Mouse (Mus musculus) intestine, embryonic 15.5 days (tissue): Measurements from ENCODE around the gene Tyk2. TPM values are rescaled to one million over a fixed set of nuclear protein-coding genes. Genes with fewer than 3 reads are reported as not detected.

Experiments used
- ATAC-seq: fragments of 200-750 bp; cut with Nextera tagmentation; 2 replicates; pipeline ENCODE4 v1.8.0; 2017; ENCODE audit warnings: moderate TSS enrichment, moderate library complexity
- H3K27ac ChIP-seq: fragments of 300-500 bp; sonication (generic); 2 replicates; pipeline ENCODE4 v1.5.1; 2015; ENCODE audit warnings: mild to moderate bottlenecking, inconsistent platforms
- H3K27me3 ChIP-seq: fragments of 300-500 bp; sonication (generic); replicated peaks from 2 replicates; pipeline ENCODE4 v1.6.1; 2015; ENCODE audit warnings: inconsistent platforms
- H3K36me3 ChIP-seq: fragments of 300-500 bp; sonication (generic); 2 replicates; pipeline ENCODE4 v1.6.1; 2015; ENCODE audit warnings: inconsistent platforms
- H3K4me1 ChIP-seq: fragments of 300-500 bp; sonication (generic); replicated peaks from 2 replicates; pipeline ENCODE4 v1.6.1; 2015; ENCODE audit warnings: inconsistent platforms
- H3K4me2 ChIP-seq: fragments of 300-500 bp; sonication (generic); replicated peaks from 2 replicates; pipeline ENCODE4 v1.6.1; 2015; ENCODE audit warnings: mild to moderate bottlenecking, inconsistent platforms
- H3K4me3 ChIP-seq: fragments of 300-500 bp; sonication (generic); replicated peaks from 2 replicates; pipeline ENCODE4 v1.5.1; 2015; ENCODE audit warnings: inconsistent platforms
- H3K9ac ChIP-seq: fragments of 300-500 bp; sonication (generic); 2 replicates; pipeline ENCODE4 v1.6.1; 2015; ENCODE audit warnings: inconsistent platforms
- H3K9me3 ChIP-seq: fragments of 300-500 bp; sonication (generic); 2 replicates; pipeline ENCODE4 v1.6.1; 2016; ENCODE audit warnings: inconsistent platforms
- WGBS: fragments of 180-500 bp; shearing (Covaris S2); methylation state at CpG from one replicate; pipeline ENCODE4 v1.1.7; 2015; 5-methylcytosine and 5-hydroxymethylcytosine counted together
- polyA plus RNA-seq: library from polyadenylated mRNA; unstranded; fragments of >200 nt; fragmentation: Nextera tagmentation; extraction: Ambion mirVana; gene quantifications from 2 replicates; pipeline ENCODE4 v1.2.1, GENCODE M21; 2015

The Tyk2 gene
- polyA plus RNA-seq, 1 experiment from 2014 or later: 13.6 TPM

- WGBS: 2% methylated on average over 58 of the region's 58 CpGs
- Histone ChIP-seq H3K36me3 (peaks cover 24% of the 10 kb centered on the region), H3K9ac (peak within 1 kb of the TSS; percentile 80), H3K4me2 (peak within 1 kb of the TSS; percentile 75), H3K4me1 (0 out of 2 replicates have a peak, but pooled peaks cover 6% of the 10 kb centered on the region), H3K4me3 (peak within 1 kb of the TSS; percentile 85), H3K9me3 (no peaks in the 10 kb centered on the region), H3K27me3 (no peaks in the 10 kb centered on the region), H3K27ac (peak within 1 kb of the TSS; percentile 87)
- ATAC-seq: peak; percentile 96
Observed at GRCm38 (mm10) chr9:21073044-21073840, 57.8 kb downstream of the Tyk2 start, which contains the start of the genes Gm49373 and Fdx1l. Gm49373 (minus strand) TSS chr9:21073096. Fdx1l (minus strand) TSS chr9:21073614.

- Histone ChIP-seq H3K36me3 (peaks cover 18% of the 10 kb centered on the region), H3K27me3 (no peaks in the 10 kb centered on the region), H3K4me1 (0 out of 2 replicates have a peak, but pooled peaks cover 6% of the 10 kb centered on the region), H3K4me2 (peak overlapping the region; percentile 75), H3K4me3 (peak overlapping the region; percentile 85), H3K27ac (peak overlapping the region; percentile 87), H3K9me3 (no peaks in the 10 kb centered on the region), H3K9ac (peak overlapping the region; percentile 80)
- ATAC-seq: peak; percentile 34
- WGBS: 9% methylated on average over 4 of the region's 4 CpGs
Observed at GRCm38 (mm10) chr9:21072641-21073040, 58.4 kb downstream of the Tyk2 start.

- H3K27me3 ChIP-seq: no peaks in the 10 kb centered on the region
- H3K9ac ChIP-seq: no peak within 1 kb of the TSS
- 83% methylated on average over 27 of the region's 27 CpGs for WGBS
- H3K27ac ChIP-seq: no peak within 1 kb of the TSS
- no peak for ATAC-seq
- H3K36me3 ChIP-seq: peaks cover 8% of the 10 kb centered on the region
- no peak within 1 kb of the TSS for H3K4me2 ChIP-seq
- H3K4me3 ChIP-seq: no peak within 1 kb of the TSS
- no peaks in the 10 kb centered on the region for H3K9me3 ChIP-seq
- H3K4me1 ChIP-seq: no peaks in the 10 kb centered on the region
Observed at GRCm38 (mm10) chr9:21067006-21067684, 63.9 kb downstream of the Tyk2 start, which contains the start of gene Zglp1. Zglp1 (minus strand) TSS chr9:21067093.

DNA sequence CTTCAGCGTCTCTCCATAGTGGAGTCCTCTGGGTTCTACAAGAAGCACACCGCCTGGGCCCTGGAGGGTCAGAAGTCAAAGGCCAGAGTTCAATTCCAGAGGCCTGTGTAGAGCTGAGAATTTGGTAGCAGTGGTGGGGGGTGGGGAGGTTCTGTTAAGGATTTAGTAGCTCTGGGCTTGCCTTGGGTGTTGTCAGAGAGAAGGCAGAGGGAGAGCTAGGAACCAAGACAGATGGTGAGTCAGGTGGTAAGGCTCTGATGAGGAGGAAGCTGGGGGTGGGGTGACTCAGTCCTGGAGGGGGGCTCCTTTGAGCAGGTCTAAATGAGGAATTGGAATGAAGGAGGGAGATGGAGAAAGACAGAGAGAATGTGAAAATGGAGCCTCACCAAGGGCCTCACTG is 68.1 kb downstream of the Tyk2 start:
- no peak overlapping the region for H3K4me3 ChIP-seq
- no peak for ATAC-seq
- H3K36me3 ChIP-seq: peaks cover 8% of the 10 kb centered on the region
- WGBS: 79% methylated on average over 2 of the region's 2 CpGs
- no peaks in the 10 kb centered on the region for H3K27me3 ChIP-seq
- no peak overlapping the region for H3K27ac ChIP-seq
- no peak overlapping the region for H3K9ac ChIP-seq
- no peaks in the 10 kb centered on the region for H3K9me3 ChIP-seq
- H3K4me2 ChIP-seq: no peak overlapping the region
- H3K4me1 ChIP-seq: no peaks in the 10 kb centered on the region

Other genes with a start within 250 kb of the Tyk2 start
- 91.6 and 95.5 TPM in 2 replicates for gene Ppan, start 243.1 kb downstream of the Tyk2 start, polyA plus RNA-seq
- 292 and 319 TPM in 2 replicates for gene Eif3g, start 232.6 kb downstream of the Tyk2 start, polyA plus RNA-seq
- 72.5 and 73.4 TPM in 2 replicates for gene Dnmt1, start 171.4 kb downstream of the Tyk2 start, polyA plus RNA-seq
- gene S1pr2, start 154.5 kb downstream of the Tyk2 start, polyA plus RNA-seq: 29.2 and 30.4 TPM in 2 replicates
- 145 and 159 TPM in 2 replicates for gene Mrpl4, start 128.5 kb downstream of the Tyk2 start, polyA plus RNA-seq
- gene Icam1, start 115.3 kb downstream of the Tyk2 start, polyA plus RNA-seq: 12.6 and 12.8 TPM in 2 replicates
- gene Icam4, start 101.9 kb downstream of the Tyk2 start, polyA plus RNA-seq: 2.9 and 3.0 TPM in 2 replicates
- 0.06 and 0.16 TPM in 2 replicates for gene Icam5, start 99.2 kb downstream of the Tyk2 start, polyA plus RNA-seq
- 1.0 and 1.1 TPM in 2 replicates for gene Zglp1, start 64.2 kb downstream of the Tyk2 start, polyA plus RNA-seq
- 0.40 and 0.59 TPM in 2 replicates for gene Gm49373, start 58.1 kb downstream of the Tyk2 start, polyA plus RNA-seq
- gene Fdx1l, start 57.6 kb downstream of the Tyk2 start, polyA plus RNA-seq: 57.3 and 68.2 TPM in 2 replicates
- gene Gm38431, start 39.2 kb downstream of the Tyk2 start, polyA plus RNA-seq: 1.0 and 2.4 TPM in 2 replicates
- gene Raver1, start 39.2 kb downstream of the Tyk2 start, polyA plus RNA-seq: 64.5 and 66.5 TPM in 2 replicates
- gene Cdc37, start 18.7 kb upstream of the Tyk2 start, polyA plus RNA-seq: 276 and 280 TPM in 2 replicates
- 6.0 and 6.8 TPM in 2 replicates for gene Pde4a, start 34.5 kb upstream of the Tyk2 start, polyA plus RNA-seq
- 55.8 and 59.8 TPM in 2 replicates for gene Keap1, start 108.1 kb upstream of the Tyk2 start, polyA plus RNA-seq
- gene S1pr5, start 117.2 kb upstream of the Tyk2 start, polyA plus RNA-seq: not detected in 2 replicates
- 50.0 and 55.1 TPM in 2 replicates for gene Atg4d, start 134.1 kb upstream of the Tyk2 start, polyA plus RNA-seq
- 11.1 and 15.4 TPM in 2 replicates for gene Kri1, start 156.7 kb upstream of the Tyk2 start, polyA plus RNA-seq
- 38.4 and 42.1 TPM in 2 replicates for gene Cdkn2d, start 160.2 kb upstream of the Tyk2 start, polyA plus RNA-seq
- 106 and 115 TPM in 2 replicates for gene Ap1m2, start 181.1 kb upstream of the Tyk2 start, polyA plus RNA-seq
- 48.1 and 52.0 TPM in 2 replicates for gene Slc44a2, start 189.5 kb upstream of the Tyk2 start, polyA plus RNA-seq
- gene Ilf3, start 236.6 kb upstream of the Tyk2 start, polyA plus RNA-seq: 143 and 150 TPM in 2 replicates